Mouse (Mus musculus) small intestine, adult 2 months (tissue): Measurements from ENCODE around the gene Mlh1. TPM values are rescaled to one million over a fixed set of nuclear protein-coding genes. Genes with fewer than 3 reads are reported as not detected.

Experiments used
- H3K27ac ChIP-seq: fragments of 200-500 bp; 2 replicates; pipeline ENCODE4 v1.5.1; 2012; ENCODE audit warnings: low read depth, low read length, control low read depth, inconsistent platforms; ENCODE audit not compliant: insufficient read depth
- H3K27me3 ChIP-seq: fragments of 200-500 bp; 2 replicates; pipeline ENCODE4 v1.6.1; 2012; ENCODE audit warnings: mild to moderate bottlenecking, moderate library complexity, low read length, inconsistent platforms; ENCODE audit not compliant: control insufficient read depth, insufficient read depth
- H3K36me3 ChIP-seq: fragments of 200-500 bp; 2 replicates; pipeline ENCODE4 v1.6.1; 2012; ENCODE audit warnings: mild to moderate bottlenecking, low read length, control low read depth, inconsistent platforms; ENCODE audit not compliant: control insufficient read depth, insufficient read depth
- H3K4me1 ChIP-seq: fragments of 200-500 bp; 2 replicates; pipeline ENCODE4 v1.6.1; 2012; ENCODE audit warnings: low read length, inconsistent platforms, mixed read lengths; ENCODE audit not compliant: control insufficient read depth, insufficient read depth, insufficient read length
- H3K4me3 ChIP-seq: fragments of 200-500 bp; 2 replicates; pipeline ENCODE4 v1.5.1; 2012; ENCODE audit warnings: low read depth, mild to moderate bottlenecking, control low read depth, inconsistent platforms, low read length, moderate library complexity
- CTCF ChIP-seq: fragments of 200-500 bp; IDR thresholded peaks from 2 replicates; pipeline ENCODE4 v1.5.1; 2012; ENCODE audit warnings: low read depth, mild to moderate bottlenecking, control low read depth, inconsistent platforms, low read length, moderate library complexity, mixed read lengths; ENCODE audit not compliant: insufficient replicate concordance, insufficient read length; ENCODE audit errors: extremely low read depth
- POLR2A ChIP-seq: fragments of 200-500 bp; IDR thresholded peaks from 2 replicates; pipeline ENCODE4 v1.6.1; 2012; ENCODE audit warnings: low read depth, mild to moderate bottlenecking, control low read depth, inconsistent platforms, low read length, moderate library complexity
- WGBS: fragments of 180-500 bp; shearing (Covaris S2); methylation state at CpG from one replicate; pipeline ENCODE4 v1.1.7; 2018; 5-methylcytosine and 5-hydroxymethylcytosine counted together
- polyA plus RNA-seq: library from polyadenylated mRNA; depleted of rRNA; stranded (reverse); fragments of >200 nt; gene quantifications from 2 replicates; pipeline ENCODE4 v1.2.3, GENCODE M21; 2012

The Mlh1 gene
- polyA plus RNA-seq, 1 experiment: 5.1 TPM

DNA sequence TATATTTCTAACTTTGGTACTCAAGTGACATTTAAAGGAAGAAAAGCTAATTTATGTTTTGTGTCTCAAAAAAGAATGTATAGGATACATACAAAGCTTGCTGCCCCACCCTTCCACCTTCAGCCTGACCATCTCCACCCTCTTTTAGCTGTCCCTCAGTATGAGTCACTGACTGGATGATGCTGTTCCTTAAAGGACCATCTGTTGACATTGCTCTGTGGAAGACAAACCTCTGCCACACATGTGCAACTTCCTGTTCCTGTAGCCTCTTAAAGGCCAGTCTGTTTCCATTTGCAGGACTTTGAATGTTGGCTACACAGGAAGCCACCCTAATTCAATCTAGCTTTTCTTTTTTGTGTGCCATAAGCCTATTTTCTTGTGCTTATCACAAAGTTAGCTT is 55.2 kb downstream of the Mlh1 start:
- TF ChIP-seq CTCF (no peak), POLR2A (no peak)
- no peak overlapping the region for H3K4me3 ChIP-seq
- no peaks in the 10 kb centered on the region for H3K27me3 ChIP-seq
- H3K36me3 ChIP-seq: peaks cover 47% of the 10 kb centered on the region
- peaks cover 3% of the 10 kb centered on the region; the same call in 1 of the 2 replicates for H3K4me1 ChIP-seq
- no peak overlapping the region for H3K27ac ChIP-seq

DNA sequence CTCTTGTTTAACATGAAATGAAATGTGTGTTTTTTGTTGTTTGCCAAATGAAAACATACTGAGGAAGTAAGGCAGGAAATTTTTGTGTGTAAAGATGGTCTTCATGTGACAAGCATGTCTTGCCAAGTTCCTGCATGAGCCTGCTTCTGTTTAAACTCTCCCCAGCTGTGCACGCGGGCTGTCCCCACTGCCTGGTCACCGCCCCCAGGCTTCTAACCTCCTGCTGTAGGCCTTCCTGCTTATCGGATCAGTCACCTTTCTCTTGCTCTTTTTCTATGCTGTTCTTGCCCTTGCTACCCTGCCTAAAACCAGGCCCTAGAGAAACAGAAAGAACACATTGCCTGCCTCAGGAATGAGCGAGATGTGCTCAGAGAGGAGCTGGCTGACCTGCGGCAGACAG is 58.1 kb downstream of the Mlh1 start:
- Histone ChIP-seq H3K27ac (peak overlapping the region; percentile 17; the same call in 1 of the 2 replicates), H3K27me3 (no peaks in the 10 kb centered on the region), H3K36me3 (peaks cover 32% of the 10 kb centered on the region), H3K4me3 (no peak overlapping the region), H3K4me1 (peaks cover 8% of the 10 kb centered on the region; the same call in 1 of the 2 replicates)
- WGBS: 69% methylated on average over 6 of the region's 6 CpGs
- TF ChIP-seq CTCF (no peak), POLR2A (no peak)

DNA sequence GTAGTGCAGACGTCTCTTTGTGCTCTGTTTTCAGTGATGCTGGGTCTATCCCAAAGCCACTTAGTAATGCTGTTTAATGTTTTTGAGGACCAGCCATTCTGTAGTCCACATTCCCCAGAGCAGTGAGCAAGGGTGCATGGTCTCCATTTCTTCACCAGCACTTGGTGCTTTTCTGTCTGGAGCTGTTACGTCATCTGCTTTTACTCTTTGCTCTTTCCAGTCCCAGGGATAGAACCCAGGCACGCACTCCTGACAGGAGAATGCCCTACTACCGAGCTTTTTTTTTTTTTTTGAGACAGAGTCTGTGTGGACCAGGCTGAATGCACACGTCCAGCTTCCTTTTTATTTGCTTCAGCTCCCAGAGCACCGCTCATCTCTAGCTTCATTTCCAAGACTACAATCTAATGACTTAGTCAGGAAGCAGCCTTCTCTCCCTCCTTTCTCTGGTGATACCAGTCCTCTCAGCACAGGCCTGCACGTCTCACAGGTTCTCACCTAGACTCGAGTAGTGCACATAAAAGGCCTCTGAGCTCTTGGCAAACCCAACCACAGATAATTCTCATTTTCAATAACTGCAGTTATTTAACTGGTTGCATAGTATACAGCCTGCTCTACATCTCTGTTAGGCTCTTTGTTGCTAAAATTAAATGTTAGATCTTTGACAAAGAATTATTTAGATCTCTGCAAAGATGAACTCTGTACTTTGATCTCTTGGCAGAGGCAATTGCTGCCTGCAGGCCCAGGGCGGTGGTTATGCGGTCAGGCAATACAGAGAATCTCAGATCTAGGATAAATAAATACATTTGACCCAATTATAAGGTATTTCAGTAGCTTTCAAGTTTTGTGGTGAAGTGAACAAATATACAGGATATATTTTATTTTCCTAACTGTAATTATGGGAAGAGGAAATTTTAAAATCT is 60.2 kb downstream of the Mlh1 start:
- Histone ChIP-seq H3K27me3 (no peaks in the 10 kb centered on the region), H3K36me3 (peaks cover 34% of the 10 kb centered on the region), H3K4me1 (peaks cover 8% of the 10 kb centered on the region; the same call in 1 of the 2 replicates), H3K4me3 (no peak overlapping the region), H3K27ac (no peak overlapping the region)
- 44% methylated on average over 10 of the region's 10 CpGs for WGBS
- TF ChIP-seq POLR2A (no peak), CTCF (no peak)

DNA sequence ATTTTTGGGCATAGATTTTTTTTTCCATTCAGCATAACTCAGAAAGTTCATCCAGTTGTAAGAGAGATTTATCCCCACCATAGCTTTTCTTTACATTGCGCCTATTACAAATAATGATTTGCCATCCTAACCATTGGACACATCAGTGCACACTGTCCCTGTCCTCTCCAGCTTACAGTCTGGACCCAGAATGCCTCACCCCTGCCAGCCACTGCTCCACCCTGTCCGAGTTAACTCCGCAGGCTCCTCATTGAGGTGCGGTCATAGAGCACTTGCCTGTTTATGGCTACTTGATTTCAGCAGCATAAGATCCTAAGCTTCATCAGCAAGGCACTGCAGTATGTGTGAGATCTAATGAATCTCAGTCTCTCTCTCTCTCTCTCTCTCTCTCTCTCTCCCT is 61.2 kb downstream of the Mlh1 start:
- no peak overlapping the region for H3K27ac ChIP-seq
- peaks cover 37% of the 10 kb centered on the region for H3K36me3 ChIP-seq
- no peaks in the 10 kb centered on the region for H3K27me3 ChIP-seq
- TF ChIP-seq POLR2A (no peak), CTCF (no peak)
- 64% methylated on average over 4 of the region's 4 CpGs for WGBS
- no peak overlapping the region for H3K4me3 ChIP-seq
- H3K4me1 ChIP-seq: peaks cover 8% of the 10 kb centered on the region; the same call in 1 of the 2 replicates

DNA sequence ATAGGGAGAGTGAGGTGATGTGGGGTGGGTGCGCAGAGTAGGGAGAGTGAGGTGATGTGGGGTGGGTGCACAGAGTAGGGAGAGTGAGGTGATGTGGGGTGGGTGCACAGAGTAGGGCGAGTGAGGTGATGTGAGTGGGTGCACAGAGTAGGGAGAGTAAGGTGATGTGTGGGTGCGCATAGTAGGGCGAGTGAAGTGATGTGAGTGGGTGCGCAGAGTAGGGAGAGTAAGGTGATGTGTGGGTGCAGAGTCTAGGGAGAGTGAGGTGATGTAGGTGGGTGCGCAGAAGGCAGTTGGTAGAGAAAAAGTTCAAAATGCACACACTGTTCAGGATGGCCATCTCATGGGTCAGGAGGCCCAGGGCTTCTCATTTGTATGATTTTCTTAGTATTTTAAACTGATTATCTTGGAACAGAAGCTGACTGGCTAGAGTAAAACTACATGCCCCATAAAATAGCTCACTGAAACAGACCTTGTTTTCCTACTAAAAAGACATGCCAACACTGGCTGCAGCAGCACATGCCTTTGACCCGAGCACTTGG is 62.4 kb downstream of the Mlh1 start:
- 94% methylated on average over 7 of the region's 7 CpGs for WGBS
- no peaks in the 10 kb centered on the region for H3K27me3 ChIP-seq
- no peak overlapping the region for H3K27ac ChIP-seq
- TF ChIP-seq CTCF: no peak
- TF ChIP-seq POLR2A: no peak
- H3K4me3 ChIP-seq: no peak overlapping the region
- H3K4me1 ChIP-seq: peaks cover 8% of the 10 kb centered on the region; the same call in 1 of the 2 replicates
- peaks cover 35% of the 10 kb centered on the region for H3K36me3 ChIP-seq

DNA sequence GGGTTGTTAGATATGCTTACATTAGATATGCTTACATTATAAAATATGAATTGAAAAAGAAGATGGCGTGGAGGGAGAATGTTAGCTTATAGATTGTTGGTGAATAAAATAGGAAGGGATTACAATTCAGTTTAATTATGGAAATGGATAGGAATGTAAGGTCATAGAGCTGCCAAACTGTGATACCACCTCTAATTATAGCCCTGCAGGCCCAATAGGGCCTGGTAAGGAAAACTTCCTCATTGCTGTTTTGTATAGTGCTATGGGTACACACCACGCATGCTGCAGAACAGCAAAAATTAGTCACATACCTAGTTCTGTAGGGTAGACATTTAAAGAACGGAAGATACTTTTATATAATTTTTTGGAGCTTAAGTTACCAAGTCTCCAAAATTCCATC is 63.4 kb downstream of the Mlh1 start:
- 98% methylated on average over 3 of the region's 3 CpGs for WGBS

DNA sequence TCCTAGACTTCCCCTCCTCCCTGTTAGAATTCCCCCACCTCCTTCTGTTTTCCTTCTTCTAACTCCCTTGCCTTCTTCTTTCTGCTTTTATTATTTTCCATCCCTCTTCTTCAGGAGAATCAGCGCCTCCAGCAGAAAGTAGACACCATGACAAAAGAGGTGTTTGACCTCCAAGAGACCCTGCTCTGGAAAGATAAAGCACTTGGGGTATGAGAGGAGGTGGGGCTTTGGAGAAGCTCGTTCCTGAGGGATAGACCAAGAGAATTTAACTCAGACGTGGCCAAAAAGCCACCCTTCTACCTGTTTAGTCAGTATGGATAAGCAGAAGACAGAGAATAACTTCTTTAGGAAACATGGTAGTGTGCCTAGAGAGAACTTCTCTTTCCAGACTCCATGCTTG is 63.9 kb downstream of the Mlh1 start:
- 82% methylated on average over 3 of the region's 3 CpGs for WGBS
- TF ChIP-seq POLR2A (no peak), CTCF (no peak)
- Histone ChIP-seq H3K4me1 (peaks cover 8% of the 10 kb centered on the region; the same call in 1 of the 2 replicates), H3K27me3 (no peaks in the 10 kb centered on the region), H3K36me3 (peaks cover 31% of the 10 kb centered on the region), H3K27ac (no peak overlapping the region), H3K4me3 (no peak overlapping the region)

More for the DNA sequence above, 63.4 kb downstream of the Mlh1 start:
- H3K27me3 ChIP-seq: no peaks in the 10 kb centered on the region
- TF ChIP-seq POLR2A: no peak
- TF ChIP-seq CTCF: no peak
- H3K36me3 ChIP-seq: peaks cover 30% of the 10 kb centered on the region
- H3K4me1 ChIP-seq: peaks cover 8% of the 10 kb centered on the region; the same call in 1 of the 2 replicates
- H3K27ac ChIP-seq: no peak overlapping the region
- H3K4me3 ChIP-seq: no peak overlapping the region
